Mouse (Mus musculus): ENCODE results near the gene Maob. TPM values are rescaled to one million over a fixed set of nuclear protein-coding genes. Genes with fewer than 3 reads are reported as not detected.

Gene Maob
- polyA plus RNA-seq, 1 experiment, result 22.2 TPM

GRCm38 (mm10) chrX:16706094-16706493 lies 111.1 kb downstream of the Maob start:
- WGBS, result 90% methylated on average over 1 of the region's 1 CpGs
- Histone ChIP-seq H3K27ac (ENCODE audit: insufficient read depth, low read depth, low read length) (no peak overlapping the region), H3K36me3 (ENCODE audit: control insufficient read depth, insufficient read depth, low read length) (no peaks in the 10 kb centered on the region), H3K4me3 (ENCODE audit: low read depth, low read length) (no peak overlapping the region), H3K4me1 (ENCODE audit: control insufficient read depth, insufficient read depth, insufficient read length, low read length) (no peaks in the 10 kb centered on the region), H3K27me3 (ENCODE audit: control insufficient read depth, insufficient read depth, low read length) (no peaks in the 10 kb centered on the region)
- TF ChIP-seq POLR2A (IDR thresholded peaks at IDR 0.05; ENCODE audit: low read depth, low read length), result no peak
- TF ChIP-seq CTCF (IDR thresholded peaks at IDR 0.05; ENCODE audit: extremely low read depth, insufficient read length, insufficient replicate concordance, low read depth, low read length), result no peak

Other genes starting within 250 kb of the Maob start
- 5.9 and 21.9 TPM in 2 replicates for gene Maoa, start 197.7 kb downstream of the Maob start, polyA plus RNA-seq (2012; rRNA removed)
- gene Ndp, start 94.4 kb upstream of the Maob start, polyA plus RNA-seq (2012; rRNA removed), result not detected in 2 replicates